Mouse (Mus musculus) heart, embryonic 15.5 days (tissue): ENCODE data around the gene Pomp. TPM values are rescaled to one million over a fixed set of nuclear protein-coding genes. Genes with fewer than 3 reads are reported as not detected.

Source experiments
- ATAC-seq: fragments of 200-750 bp; cut with Nextera tagmentation; replicated peaks from 2 replicates; pipeline ENCODE4 v1.8.0; 2017; ENCODE audit warnings: low read depth, moderate TSS enrichment; ENCODE audit not compliant: insufficient number of reproducible peaks, insufficient read depth, low FRiP score
- H3K27ac ChIP-seq: fragments of 300-500 bp; sonication (generic); 2 replicates; pipeline ENCODE4 v1.5.1; 2015; ENCODE audit warnings: mild to moderate bottlenecking, inconsistent platforms
- H3K27me3 ChIP-seq: fragments of 300-500 bp; sonication (generic); 2 replicates; pipeline ENCODE4 v1.6.1; 2015; ENCODE audit warnings: inconsistent platforms
- H3K36me3 ChIP-seq: fragments of 300-500 bp; sonication (generic); 2 replicates; pipeline ENCODE4 v1.6.1; 2015; ENCODE audit warnings: mild to moderate bottlenecking, inconsistent platforms
- H3K4me1 ChIP-seq: fragments of 300-500 bp; sonication (generic); replicated peaks from 2 replicates; pipeline ENCODE4 v1.6.1; 2015; ENCODE audit warnings: inconsistent platforms
- H3K4me2 ChIP-seq: fragments of 300-500 bp; sonication (generic); 2 replicates; pipeline ENCODE4 v1.6.1; 2015; ENCODE audit warnings: inconsistent platforms, mild to moderate bottlenecking, moderate library complexity
- H3K4me3 ChIP-seq: fragments of 300-500 bp; sonication (generic); 2 replicates; pipeline ENCODE4 v1.5.1; 2015; ENCODE audit warnings: mild to moderate bottlenecking, inconsistent platforms
- H3K9ac ChIP-seq: fragments of 300-500 bp; sonication (generic); 2 replicates; pipeline ENCODE4 v1.6.1; 2015; ENCODE audit warnings: mild to moderate bottlenecking, inconsistent platforms
- H3K9me3 ChIP-seq: fragments of 300-500 bp; sonication (generic); replicated peaks from 2 replicates; pipeline ENCODE4 v1.6.1; 2016; ENCODE audit warnings: inconsistent platforms
- WGBS: fragments of 180-500 bp; shearing (Covaris S2); methylation state at CpG from one replicate; pipeline ENCODE4 v1.1.7; 2015; ENCODE audit warnings: mixed read lengths; 5-methylcytosine and 5-hydroxymethylcytosine counted together
- polyA plus RNA-seq: library from polyadenylated mRNA; unstranded; fragments of >200 nt; fragmentation: Nextera tagmentation; extraction: Ambion mirVana; gene quantifications from 2 replicates; pipeline ENCODE4 v1.2.1, GENCODE M21; 2015

The Pomp gene
- 278 and 328 TPM in 2 replicates for polyA plus RNA-seq

DNA sequence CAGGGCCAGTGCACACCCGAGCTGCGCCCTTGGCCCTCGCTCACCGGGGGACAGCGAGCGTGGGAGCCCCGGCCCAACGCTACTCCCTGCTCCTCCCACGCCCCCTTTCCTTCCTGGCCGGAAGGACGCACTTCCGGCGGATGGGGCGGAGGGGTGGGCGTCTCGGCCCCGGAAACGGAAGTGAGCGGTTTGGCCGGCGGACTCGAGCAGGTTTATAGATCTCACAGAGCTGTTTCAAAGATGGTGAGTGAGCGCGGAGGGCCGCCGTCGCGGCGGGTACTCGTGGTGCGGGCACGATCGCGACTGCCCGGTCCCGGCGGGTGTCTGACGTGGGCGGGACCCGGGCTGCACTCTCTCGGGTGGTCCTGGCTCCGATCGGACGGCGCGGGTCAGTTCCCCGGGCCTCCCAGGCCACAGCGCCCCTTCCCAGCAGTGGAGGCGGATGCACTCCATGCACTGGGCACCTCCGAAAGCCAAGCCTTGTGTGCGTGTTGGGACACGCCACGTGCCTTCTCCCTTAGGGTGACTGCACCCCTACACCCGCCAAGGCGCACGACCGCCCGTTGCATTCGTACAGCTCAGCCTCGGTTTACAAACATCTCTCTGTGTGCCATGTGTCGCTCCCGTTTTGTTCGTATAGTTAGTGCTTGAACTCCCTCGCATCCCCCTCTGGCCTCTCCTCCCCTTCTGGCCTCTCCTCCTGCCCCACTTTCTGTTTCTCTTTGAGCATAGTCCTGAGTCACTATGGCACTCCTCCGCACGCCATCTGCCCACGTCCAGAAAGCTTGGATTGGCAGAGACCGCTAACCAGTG lies at the start of gene Pomp:
Gene Pomp, plus strand, starts transcription at position 13 of the 813 bp plus-strand sequence.
- Histone ChIP-seq H3K9ac (peak within 1 kb of the TSS; percentile 82), H3K27me3 (no peaks in the 10 kb centered on the region), H3K27ac (peak within 1 kb of the TSS; percentile 85), H3K36me3 (peaks cover 31% of the 10 kb centered on the region), H3K9me3 (no peaks in the 10 kb centered on the region), H3K4me1 (peaks cover 14% of the 10 kb centered on the region), H3K4me3 (peak within 1 kb of the TSS; percentile 72), H3K4me2 (peak within 1 kb of the TSS; percentile 82)
- ATAC-seq: peak; percentile 90
- under 1% methylated on average over 68 of the region's 68 CpGs for WGBS

DNA sequence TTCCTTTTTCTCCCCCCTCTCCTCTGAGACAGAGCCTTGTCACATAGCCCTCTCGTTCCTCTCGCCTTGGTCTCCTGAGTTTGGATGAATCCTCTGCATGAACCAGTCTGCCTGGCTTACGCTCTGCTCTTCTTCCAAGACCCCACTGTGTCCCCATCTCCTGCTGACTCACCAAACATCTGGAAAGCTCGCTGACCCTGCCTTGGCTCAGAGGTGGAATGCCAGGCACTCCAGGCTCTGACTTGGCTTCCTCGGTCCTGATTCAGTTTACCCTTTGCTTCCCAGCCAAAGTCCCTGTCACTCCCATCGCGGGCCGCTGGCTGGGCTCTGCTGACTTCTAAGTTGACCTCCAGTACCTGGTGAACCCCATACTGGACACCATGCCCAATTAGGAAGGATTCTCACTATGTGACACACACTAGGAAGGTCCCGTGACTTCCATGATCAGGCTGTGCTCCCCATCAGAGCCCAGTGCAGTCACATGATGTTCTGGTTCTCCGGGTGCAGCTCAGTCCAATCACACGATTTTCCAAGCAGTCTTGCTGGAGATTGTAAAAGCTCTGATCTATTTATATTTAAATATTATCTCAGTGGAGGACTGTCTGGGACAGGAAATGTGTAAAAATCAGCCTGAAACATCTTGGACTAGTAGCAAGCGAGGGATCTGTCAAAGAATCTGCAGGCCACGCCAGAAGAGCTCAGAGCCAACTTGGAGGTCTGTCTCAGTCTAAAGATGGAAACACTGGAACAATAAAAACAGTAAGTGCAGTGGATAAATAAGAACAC lies 47.8 kb upstream of the Pomp start:
- Histone ChIP-seq H3K4me1 (no peaks in the 10 kb centered on the region; the same call in 1 of the 2 replicates), H3K9ac (no peak overlapping the region), H3K27me3 (no peaks in the 10 kb centered on the region), H3K27ac (no peak overlapping the region), H3K4me3 (no peak overlapping the region), H3K4me2 (no peak overlapping the region), H3K36me3 (no peaks in the 10 kb centered on the region), H3K9me3 (no peaks in the 10 kb centered on the region)
- ATAC-seq: no peak
- 64% methylated on average over 13 of the region's 13 CpGs for WGBS

DNA sequence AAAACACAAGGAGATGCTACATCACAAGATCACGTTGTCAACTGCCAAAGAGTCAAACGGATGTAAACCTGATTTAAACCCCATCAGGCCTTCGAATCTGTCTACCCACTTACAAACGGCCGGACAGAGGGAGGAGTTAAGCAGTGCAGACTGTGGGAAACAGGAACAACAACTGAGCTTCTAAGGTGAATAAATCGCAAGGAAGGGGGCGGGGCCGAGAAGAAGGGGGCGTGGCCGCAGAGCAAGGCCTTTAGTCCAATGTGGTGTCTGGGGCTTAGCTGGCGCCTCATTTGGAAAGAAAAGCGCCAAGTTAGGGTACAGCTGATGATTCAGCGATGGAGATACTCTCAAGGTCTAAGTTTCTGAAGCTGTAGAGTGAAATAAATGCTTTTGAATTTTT lies 45.3 kb upstream of the Pomp start:
- Histone ChIP-seq H3K4me3 (no peak overlapping the region), H3K27ac (no peak overlapping the region)
- WGBS: 77% methylated on average over 13 of the region's 13 CpGs

DNA sequence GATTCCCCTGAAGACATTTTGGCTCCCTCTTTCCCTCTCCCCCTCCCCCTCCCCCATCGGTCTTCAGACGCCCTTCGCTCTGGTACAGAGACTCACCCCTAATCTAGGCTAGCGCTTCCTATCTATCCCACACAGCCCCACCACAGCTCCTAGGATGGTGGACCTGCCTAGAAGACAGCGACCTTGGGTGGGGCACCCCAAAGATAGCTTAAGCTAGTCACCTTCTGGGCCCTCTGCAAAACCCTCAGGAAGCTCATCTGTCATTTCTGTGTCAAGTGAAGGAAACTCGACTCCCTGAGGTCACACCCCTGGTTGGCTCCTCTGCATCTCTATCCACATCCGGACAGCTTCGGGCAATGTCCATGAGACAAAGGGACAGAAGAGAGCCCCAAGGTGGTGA lies 44.7 kb upstream of the Pomp start:
- no peaks in the 10 kb centered on the region for H3K36me3 ChIP-seq
- no peak overlapping the region for H3K4me3 ChIP-seq
- no peak overlapping the region for H3K4me2 ChIP-seq
- no peaks in the 10 kb centered on the region; the same call in 1 of the 2 replicates for H3K4me1 ChIP-seq
- no peak overlapping the region for H3K27ac ChIP-seq
- H3K9me3 ChIP-seq: 0 out of 2 replicates have a peak, but pooled peaks cover 5% of the 10 kb centered on the region
- no peak for ATAC-seq
- no peaks in the 10 kb centered on the region for H3K27me3 ChIP-seq
- 73% methylated on average over 8 of the region's 8 CpGs for WGBS
- H3K9ac ChIP-seq: no peak overlapping the region

More for the DNA sequence above, 45.3 kb upstream of the Pomp start:
- ATAC-seq: no peak
- Histone ChIP-seq H3K27me3 (no peaks in the 10 kb centered on the region), H3K9me3 (0 out of 2 replicates have a peak, but pooled peaks cover 5% of the 10 kb centered on the region), H3K9ac (no peak overlapping the region), H3K4me1 (no peaks in the 10 kb centered on the region; the same call in 1 of the 2 replicates), H3K4me2 (no peak overlapping the region), H3K36me3 (no peaks in the 10 kb centered on the region)

DNA sequence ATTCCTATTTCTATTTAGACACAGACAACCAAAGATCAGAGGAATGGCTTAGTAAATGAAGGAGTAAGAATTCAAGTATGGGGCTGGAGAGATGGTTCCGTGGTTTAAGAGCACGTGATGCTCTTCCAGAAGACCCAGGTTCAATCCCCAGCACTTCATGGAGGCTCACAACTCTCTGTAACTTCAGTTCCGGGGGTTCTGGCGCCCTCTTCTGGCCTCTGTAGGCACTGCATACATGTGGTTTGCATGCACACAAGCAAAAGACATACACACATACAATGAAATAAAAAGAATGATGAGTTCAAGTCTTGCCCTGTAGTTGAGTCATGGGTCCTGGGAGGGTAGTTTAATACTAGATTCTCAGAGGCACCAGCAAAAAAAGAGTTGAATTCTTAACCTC lies 43.8 kb upstream of the Pomp start:
- no peak overlapping the region for H3K4me2 ChIP-seq
- ATAC-seq: no peak
- no peaks in the 10 kb centered on the region for H3K27me3 ChIP-seq
- no peaks in the 10 kb centered on the region; the same call in 1 of the 2 replicates for H3K4me1 ChIP-seq
- H3K4me3 ChIP-seq: no peak overlapping the region
- WGBS: 55% methylated on average over 4 of the region's 4 CpGs
- H3K27ac ChIP-seq: no peak overlapping the region
- H3K9ac ChIP-seq: no peak overlapping the region
- H3K36me3 ChIP-seq: no peaks in the 10 kb centered on the region
- H3K9me3 ChIP-seq: 0 out of 2 replicates have a peak, but pooled peaks cover 5% of the 10 kb centered on the region

DNA sequence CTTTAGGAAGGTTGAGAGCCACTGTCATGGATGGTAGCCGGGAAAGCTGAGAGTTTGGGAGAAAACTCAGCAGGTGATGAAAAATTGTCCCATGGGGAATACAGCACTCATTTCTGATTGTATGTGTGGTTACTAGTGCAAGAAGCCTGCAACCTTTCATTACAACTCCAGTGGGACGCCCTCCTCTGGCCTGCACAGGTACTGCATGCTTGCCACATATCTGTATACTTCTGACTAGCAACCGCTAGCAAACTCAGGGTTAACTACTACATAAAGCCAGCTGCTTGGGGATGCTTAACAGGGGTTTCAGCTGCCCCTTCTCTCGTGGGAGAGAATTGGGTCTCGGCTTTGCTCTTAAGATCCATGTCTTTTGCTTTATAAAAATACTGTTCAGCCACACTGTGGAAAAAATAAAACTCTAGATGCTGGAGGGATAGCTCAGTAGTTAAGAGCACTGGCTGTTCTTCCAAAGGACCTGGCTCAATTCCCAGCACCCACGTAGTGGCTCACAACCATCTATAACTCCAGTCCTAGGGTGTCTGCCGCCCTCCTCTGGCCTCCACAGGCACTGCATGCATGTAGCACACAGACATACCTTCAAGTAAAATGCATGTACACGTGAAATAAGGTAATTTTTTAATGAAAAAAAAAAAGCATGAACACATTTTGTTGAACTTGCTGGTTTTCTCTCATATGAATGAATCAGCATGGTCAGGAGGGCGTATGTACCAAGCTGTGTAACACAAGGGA lies 42.3 kb upstream of the Pomp start:
- no peak for ATAC-seq
- no peaks in the 10 kb centered on the region for H3K36me3 ChIP-seq
- H3K9me3 ChIP-seq: 0 out of 2 replicates have a peak, but pooled peaks cover 5% of the 10 kb centered on the region
- H3K4me2 ChIP-seq: no peak overlapping the region
- no peak overlapping the region for H3K4me3 ChIP-seq
- 84% methylated on average over 9 of the region's 9 CpGs for WGBS
- no peak overlapping the region for H3K27ac ChIP-seq
- H3K27me3 ChIP-seq: no peaks in the 10 kb centered on the region
- no peaks in the 10 kb centered on the region for H3K4me1 ChIP-seq
- H3K9ac ChIP-seq: no peak overlapping the region

DNA sequence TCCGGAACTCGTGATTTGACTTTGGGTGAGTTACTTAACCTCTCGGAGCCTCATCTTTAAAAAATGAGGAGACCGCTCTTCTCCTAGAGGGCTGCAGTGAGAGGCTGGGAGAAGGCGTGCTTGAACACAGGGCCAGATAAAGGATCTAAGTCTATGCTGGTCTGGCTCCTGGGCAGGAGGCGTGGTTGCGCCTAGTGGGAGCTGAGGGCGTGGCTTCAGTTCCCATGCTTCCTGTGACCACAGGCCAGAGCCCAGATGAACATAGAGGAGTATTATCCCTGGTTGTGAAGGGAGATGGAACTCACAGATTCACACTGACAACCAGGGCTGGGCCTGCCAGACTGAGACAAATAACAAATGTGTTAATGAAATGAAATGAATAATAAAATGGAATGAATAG lies 41.4 kb upstream of the Pomp start:
- Histone ChIP-seq H3K27me3 (no peaks in the 10 kb centered on the region), H3K27ac (no peak overlapping the region), H3K36me3 (no peaks in the 10 kb centered on the region), H3K4me3 (no peak overlapping the region), H3K9me3 (0 out of 2 replicates have a peak, but pooled peaks cover 5% of the 10 kb centered on the region), H3K9ac (no peak overlapping the region), H3K4me2 (no peak overlapping the region), H3K4me1 (no peaks in the 10 kb centered on the region)
- WGBS: 84% methylated on average over 8 of the region's 8 CpGs
- no peak for ATAC-seq

DNA sequence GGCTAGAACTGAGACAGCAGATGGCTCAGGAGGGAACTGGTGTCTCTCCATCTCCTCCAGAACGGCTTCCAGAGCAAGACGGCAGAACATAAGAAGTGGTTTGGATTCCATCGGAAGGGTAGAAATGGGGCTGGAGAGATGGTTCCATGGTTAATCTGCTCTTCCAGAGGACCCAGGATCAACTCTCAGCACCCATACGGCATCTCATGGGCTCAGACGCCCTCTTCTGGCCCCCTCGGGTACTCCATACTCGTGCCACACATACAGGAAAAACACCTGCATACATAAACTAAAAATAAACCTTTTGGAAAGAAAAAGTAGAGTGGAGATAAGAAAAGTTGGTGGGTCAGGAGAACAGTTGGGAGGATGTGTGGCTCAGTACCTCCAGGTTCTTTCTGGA lies 40.4 kb upstream of the Pomp start:
- no peaks in the 10 kb centered on the region for H3K27me3 ChIP-seq
- WGBS: 81% methylated on average over 7 of the region's 7 CpGs
- no peak overlapping the region for H3K27ac ChIP-seq
- H3K4me1 ChIP-seq: no peaks in the 10 kb centered on the region
- H3K36me3 ChIP-seq: no peaks in the 10 kb centered on the region
- 0 out of 2 replicates have a peak, but pooled peaks cover 5% of the 10 kb centered on the region for H3K9me3 ChIP-seq
- H3K4me2 ChIP-seq: no peak overlapping the region
- no peak overlapping the region for H3K4me3 ChIP-seq
- ATAC-seq: no peak
- H3K9ac ChIP-seq: no peak overlapping the region

DNA sequence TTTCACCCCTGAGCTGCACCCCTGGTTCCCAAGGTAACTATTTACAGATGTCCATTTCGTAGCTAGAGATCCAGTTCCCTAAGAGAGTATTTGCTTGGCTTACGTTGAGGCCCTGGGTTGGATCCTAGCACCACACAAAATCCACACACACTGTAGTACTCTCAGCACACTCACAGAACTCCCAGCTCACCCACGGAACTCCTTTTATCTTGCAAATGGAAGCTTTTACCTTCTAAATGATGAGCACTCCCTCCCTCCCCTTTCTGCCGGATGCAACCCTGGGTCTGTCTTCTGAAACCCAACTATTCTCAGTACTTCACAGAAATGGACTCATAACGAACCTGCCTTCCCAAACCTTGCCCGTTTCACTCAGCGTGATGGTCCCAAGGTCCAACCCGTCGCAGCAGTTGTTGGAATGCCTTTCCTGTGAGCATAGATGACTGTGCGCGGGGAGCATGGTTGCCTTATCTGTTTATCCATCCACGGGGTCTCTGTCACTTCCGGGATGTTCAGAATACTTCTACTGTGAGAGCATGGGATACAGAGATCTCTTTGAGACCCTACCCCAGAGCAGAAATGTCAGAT lies 36.1 kb upstream of the Pomp start:
- WGBS: 82% methylated on average over 13 of the region's 13 CpGs
- no peaks in the 10 kb centered on the region for H3K36me3 ChIP-seq
- no peaks in the 10 kb centered on the region for H3K9me3 ChIP-seq
- no peak for ATAC-seq
- H3K9ac ChIP-seq: no peak overlapping the region
- H3K4me3 ChIP-seq: no peak overlapping the region
- H3K27ac ChIP-seq: no peak overlapping the region
- no peaks in the 10 kb centered on the region for H3K27me3 ChIP-seq
- peaks cover 16% of the 10 kb centered on the region for H3K4me1 ChIP-seq
- no peak overlapping the region for H3K4me2 ChIP-seq

DNA sequence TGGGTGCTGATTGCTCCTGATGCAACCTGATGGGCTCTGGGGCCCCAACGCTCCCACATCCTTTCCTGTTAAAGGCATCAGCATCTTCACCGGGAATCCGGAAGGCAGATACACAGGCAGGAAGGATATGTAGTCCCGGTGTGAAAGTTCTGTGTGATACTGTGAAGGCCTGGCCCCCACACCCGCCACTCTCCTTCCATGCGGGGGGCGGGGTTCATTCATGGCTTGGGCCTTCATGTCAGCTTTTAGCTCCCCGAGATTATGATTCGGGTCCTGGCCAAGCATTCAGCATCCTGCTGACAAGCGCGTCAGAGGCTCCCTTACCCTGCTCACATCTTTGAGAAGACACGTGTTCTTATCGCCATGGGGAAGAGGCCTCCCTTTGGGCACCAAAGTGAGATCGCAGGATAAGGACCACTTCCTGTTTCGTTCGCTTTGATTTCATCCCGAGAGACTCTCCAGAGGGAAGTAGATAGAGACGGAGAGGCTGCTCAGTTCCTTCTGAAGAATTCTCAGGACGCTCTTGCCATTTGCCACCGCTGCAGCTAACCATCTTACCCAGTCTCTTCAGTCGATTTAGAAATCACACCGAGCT lies 34.8 kb upstream of the Pomp start:
- Histone ChIP-seq H3K9me3 (no peaks in the 10 kb centered on the region), H3K9ac (0 out of 2 replicates have a peak overlapping the region, but pooled peaks have one; percentile 6), H3K36me3 (no peaks in the 10 kb centered on the region), H3K27ac (0 out of 2 replicates have a peak overlapping the region, but pooled peaks have one; percentile 2), H3K4me3 (peak overlapping the region; percentile 25), H3K27me3 (no peaks in the 10 kb centered on the region), H3K4me2 (peak overlapping the region; percentile 60), H3K4me1 (peaks cover 16% of the 10 kb centered on the region)
- no peak for ATAC-seq
- WGBS: 17% methylated on average over 22 of the region's 22 CpGs
